Mouse (Mus musculus) layer of hippocampus, adult 9-10 months (tissue): Measurements from ENCODE around the gene H2-DMb1.
A peak's percentile ranks its signal among the peaks of the same experiment; 100 is the strongest.

Source experiments
- DNase-seq: peaks from one replicate; pipeline ENCODE4 v3.0.0; 2022; ENCODE audit warnings: low spot score

The H2-DMb1 gene

GRCm38 (mm10) chr17:34144960-34145371, 7.9 kb upstream of the H2-DMb1 start:
- no peak for DNase-seq

DNA sequence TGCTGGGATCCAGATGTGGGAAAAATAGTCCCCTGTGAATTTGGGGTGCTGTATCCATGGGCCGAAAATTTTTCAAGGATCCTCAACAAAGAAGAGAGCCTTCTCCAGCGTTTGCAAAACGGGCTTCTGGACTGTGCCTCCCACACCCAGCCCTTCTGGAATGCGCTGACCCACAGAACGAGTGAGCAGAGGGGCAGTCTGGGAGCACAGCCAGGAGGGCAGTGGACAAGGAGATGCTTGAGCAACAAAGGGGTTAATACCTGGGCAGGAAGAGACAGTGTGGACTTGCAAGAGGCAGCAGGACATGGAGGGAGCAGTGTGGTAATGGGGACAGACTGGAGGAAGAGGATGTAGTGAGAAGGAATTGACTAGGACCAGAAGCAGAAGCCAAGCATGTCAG, 2.7 kb downstream of the H2-DMb1 start:
- no peak for DNase-seq

DNA sequence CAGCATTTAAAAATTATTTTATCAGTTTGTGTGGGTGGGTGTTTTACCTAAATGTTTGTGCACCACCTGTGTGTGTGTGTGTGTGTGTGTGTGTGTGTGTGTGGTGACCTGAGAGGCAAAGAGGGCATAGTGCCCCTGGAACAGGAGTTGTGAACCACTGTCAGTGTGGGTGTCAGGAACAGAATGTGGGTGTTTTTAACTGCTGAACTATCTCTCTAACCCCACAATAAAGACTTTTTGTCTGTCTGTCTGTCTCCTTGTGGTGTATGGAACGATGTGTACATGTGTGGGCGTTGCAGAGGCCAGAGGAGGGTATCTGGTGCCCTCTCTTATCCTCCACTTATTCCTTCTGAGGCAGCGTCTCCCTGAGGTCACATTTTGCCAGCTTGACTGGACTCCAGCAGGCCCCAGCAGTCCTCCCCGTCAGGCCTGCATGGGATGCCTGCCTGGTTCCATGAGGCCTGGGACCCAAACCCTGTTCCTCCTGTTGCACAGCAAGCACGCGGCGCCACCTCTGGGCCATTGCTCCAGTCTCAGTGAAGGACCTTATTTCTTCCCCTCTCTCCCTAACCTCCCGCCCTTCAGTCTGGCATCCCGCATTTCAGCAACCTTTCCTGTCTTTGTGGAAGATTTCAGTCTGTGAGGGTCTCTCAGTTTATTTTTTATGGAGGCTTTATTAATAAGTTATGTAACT, 11.5 kb downstream of the H2-DMb1 start:
- no peak for DNase-seq

DNA sequence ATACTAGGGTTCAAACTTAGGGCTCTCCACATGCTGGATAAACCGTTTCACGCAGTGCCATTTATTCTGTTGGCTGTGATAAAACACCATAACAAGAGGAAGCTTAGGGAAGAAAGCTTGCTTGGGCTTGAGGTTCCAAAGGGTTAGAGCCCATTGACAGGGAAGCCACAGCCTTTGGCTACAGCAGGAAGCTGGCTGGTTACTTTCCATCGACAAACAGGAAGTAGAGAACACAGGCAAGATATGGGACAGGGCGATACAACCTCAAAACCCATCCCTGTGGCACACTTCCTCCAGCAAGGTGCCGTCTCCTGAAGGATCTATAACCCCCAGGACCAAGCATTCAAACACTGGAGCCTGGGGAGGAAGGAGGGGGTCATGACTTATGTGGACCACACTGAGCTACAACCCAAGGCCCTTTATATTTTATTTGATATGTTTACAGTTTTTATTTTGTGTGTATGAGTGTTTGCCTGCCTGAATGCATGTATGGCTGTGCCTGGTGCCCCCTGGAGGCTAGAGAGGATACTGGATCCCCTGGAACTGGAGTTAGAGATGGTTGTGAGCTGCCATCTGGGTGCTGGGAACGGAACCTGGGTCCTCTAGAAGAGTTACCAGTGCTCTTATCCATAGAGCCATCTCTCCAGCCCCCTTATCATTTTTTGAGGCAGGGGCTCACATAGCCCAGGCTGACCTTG, 12.3 kb downstream of the H2-DMb1 start:
- DNase-seq = no peak

GRCm38 (mm10) chr17:34169279-34169678, 16.4 kb downstream of the H2-DMb1 start:
- peak; percentile 25 for DNase-seq

- no peak for DNase-seq
These were observed 17.6 kb downstream of the H2-DMb1 start for GRCm38 (mm10) chr17:34170487-34170876.

- peak; percentile 90 for DNase-seq
These were observed 18.1 kb downstream of the H2-DMb1 start for GRCm38 (mm10) chr17:34170877-34171498.

- DNase-seq = no peak
These were observed 19.7 kb downstream of the H2-DMb1 start for GRCm38 (mm10) chr17:34172528-34172927.

- DNase-seq = no peak
These were observed 21.2 kb downstream of the H2-DMb1 start for GRCm38 (mm10) chr17:34174075-34174474.

DNA sequence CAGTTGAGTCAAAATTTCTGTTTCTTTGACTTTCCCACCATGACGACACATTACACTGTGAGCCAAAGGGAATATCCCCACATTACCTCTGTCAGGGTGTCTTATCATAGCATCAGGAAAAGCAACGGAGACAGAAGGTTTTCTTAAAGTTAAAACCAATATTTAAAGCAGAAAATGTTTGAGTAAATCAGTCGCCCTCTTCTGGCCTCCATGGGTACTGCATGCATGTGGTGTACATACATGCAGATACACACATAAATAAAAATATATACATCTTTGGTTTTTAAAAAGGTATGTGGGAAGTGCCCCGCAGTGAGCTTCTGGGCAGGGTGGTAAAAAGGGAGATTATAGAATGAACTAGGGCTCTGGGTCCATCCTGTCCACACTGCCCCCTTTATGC, 24.3 kb downstream of the H2-DMb1 start:
- DNase-seq = no peak

GRCm38 (mm10) chr17:34179019-34179418, 26.1 kb downstream of the H2-DMb1 start:
- no peak for DNase-seq

DNA sequence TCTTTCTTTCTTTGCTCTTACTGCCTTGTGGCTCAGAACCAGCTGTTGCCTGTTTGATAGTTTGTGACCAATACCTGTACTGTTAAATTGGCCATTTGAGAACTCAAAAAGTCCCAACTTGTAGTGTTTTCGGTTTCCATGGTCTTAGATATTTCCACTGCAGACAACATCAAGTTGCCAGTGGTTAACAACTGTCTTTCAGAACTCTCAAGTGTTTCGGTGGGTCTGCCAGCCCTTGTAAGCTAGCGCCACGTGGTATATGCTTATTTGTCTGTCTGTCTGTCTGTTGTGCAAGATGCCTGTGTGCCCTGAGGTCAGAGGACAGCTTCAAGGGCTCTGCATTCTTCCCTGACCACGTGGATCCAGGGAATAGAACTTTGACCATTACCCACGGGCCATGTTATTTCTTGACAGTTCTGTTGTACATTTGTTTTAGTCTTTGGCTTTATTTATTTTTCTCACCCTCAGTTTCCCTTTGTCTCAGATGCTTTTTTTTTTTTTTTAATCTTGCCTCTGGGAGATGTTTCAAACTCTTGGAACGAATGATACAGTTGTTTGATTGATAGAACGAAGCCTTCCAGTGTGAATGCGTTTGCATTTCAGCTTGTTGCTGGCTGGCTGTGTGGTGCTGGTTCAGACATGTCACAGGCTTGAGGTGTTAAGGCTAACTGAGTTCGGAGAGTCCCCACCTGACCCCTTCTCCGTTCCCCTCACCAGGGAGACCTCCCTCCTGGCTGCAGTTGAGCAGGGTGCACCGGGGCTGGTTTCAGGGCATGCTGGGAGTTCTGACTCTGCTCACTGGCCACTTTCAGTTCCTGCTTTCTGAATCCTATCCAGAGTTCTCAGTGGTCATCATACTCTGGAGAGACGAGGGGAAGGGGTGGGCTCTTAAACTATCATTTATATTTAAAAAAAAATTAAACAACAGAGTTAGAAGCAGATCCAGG, 27.3 kb downstream of the H2-DMb1 start:
- DNase-seq = no peak

GRCm38 (mm10) chr17:34183564-34184219, 30.8 kb downstream of the H2-DMb1 start:
- no peak for DNase-seq

DNA sequence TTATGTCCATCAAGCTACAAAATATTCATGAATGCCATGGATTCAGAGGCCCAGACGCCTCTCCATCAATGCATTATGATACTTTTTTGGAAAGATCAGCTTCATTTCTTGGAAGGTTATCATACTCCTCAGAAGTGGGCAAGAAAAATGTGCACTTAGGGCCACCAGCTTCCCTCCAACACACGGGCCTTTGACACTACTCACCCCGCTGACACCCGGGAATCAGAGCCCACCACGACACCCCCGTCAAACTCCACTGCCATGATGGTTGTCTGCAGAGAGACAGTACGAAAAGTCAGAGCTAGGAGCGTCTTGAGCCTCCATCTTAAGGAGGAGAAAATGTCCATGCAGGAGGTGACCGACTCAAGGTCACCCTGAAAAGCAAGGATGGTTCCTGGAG, 32.7 kb downstream of the H2-DMb1 start:
- DNase-seq = no peak

- no peak for DNase-seq
These were observed 34.0 kb downstream of the H2-DMb1 start for GRCm38 (mm10) chr17:34186885-34187260.

DNA sequence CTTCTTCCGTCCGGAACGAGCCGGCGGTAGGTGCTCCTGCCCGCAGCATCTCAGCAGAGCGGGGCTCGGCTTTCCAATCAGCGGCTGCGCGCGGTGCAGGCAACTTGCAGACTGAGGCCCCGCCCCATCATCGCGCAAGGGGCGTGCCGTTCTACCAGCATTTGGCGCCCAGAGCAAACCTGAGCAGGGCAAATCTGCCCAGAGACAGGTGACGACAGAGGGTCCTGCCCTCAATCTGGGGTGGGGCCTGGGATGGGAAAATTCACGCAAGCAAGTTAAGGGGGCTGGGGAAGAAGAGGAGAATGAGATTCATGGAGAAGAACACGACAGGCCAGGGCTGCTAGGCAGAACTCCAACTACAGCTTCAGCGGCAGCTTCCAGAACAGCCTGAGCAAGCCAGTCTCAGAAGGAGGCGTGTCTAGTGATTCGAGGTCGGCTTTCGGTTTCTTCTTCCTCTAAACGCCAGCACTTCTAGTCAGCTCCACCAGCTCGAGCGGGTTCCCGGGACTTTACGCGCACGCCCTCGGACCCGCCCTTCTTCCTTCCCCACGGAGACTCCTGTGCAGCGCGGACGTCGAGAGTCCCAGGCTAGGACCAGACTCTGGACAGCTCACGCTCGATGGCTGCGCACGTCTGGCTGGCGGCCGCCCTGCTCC, 34.5 kb downstream of the H2-DMb1 start, which contains the start of the genes Tap1 and Psmb9:
TSS of gene Tap1 (plus strand) at position 293 of the 656 bp plus-strand sequence.
TSS of gene Psmb9 (minus strand) at position 504 of the 656 bp plus-strand sequence.
- DNase-seq = peak; percentile 94

GRCm38 (mm10) chr17:34188010-34188409, 35.1 kb downstream of the H2-DMb1 start:
- DNase-seq = no peak

DNA sequence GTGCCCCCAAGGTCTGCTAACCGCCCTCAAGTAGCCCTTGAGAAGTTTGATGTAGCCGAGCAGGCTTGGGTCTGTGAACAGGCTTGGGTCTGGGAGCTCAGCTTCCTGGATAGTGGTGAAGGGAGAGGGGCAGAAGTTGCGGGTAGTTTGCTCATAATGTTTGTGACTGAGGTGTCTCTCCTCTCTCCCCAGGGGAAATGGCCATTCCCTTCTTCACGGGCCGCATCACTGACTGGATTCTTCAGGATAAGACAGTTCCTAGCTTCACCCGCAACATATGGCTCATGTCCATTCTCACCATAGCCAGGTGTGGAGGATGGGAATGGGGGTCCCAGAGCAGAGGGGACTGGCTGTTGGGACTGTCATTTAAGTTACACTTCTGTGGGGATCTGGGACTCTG, 36.1 kb downstream of the H2-DMb1 start:
- DNase-seq = no peak

GRCm38 (mm10) chr17:34192852-34193251, 40.0 kb downstream of the H2-DMb1 start:
- no peak for DNase-seq

DNA sequence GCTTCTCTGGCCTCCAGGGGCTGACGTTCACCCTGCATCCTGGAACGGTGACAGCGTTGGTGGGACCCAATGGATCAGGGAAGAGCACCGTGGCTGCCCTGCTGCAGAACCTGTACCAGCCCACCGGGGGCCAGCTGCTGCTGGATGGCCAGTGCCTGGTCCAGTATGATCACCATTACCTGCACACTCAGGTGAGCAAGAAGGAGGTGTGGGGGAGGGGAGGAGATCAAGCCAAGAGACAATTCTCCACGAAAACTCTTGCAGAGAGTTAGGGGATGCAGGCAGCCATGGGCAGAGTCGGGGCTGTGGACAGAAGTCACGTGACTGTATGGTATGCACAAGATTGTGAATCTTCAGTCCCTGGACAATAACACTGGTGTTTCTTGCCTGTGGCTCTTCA, 40.6 kb downstream of the H2-DMb1 start:
- no peak for DNase-seq

DNA sequence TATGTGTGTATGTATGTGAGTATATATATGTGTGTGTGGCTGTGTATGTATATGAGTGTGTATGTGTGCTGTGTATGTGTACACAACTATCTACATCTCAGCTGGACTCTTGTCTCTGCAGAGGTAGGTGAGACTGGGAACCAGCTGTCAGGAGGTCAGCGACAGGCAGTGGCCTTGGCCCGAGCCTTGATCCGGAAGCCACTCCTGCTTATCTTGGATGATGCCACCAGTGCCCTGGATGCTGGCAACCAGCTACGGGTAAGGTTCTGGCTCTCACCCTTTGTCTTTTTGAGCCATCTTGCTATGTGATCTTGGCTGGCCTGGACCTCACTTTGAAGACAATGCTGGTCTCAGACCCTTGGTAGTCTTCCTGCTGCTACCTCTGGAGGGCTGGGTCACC, 41.9 kb downstream of the H2-DMb1 start:
- no peak for DNase-seq
